Mouse (Mus musculus) kidney, postnatal 25 days (tissue): ENCODE results near the gene Fbxo30.
"Not testable (repeated sequence)": the region's sequence is repeated elsewhere in the genome, so short reads cannot be mapped to it uniquely, and the experiment has no call there.

Source experiments
- DNase-seq, 2 experiments: peaks; one replicate each; pipeline ENCODE4 v3.0.0; 2021; ENCODE audit warnings: mixed read lengths in 2 of 2

The Fbxo30 gene

GRCm38 (mm10) chr10:11280578-11281463 lies at the start of gene Fbxo30:
TSS of gene Fbxo30 (plus strand) at chr10:11281330.
- peak; percentile 93 to 97 for DNase-seq

GRCm38 (mm10) chr10:11233208-11233607 lies 47.9 kb upstream of the Fbxo30 start:
- DNase-seq: no peak

GRCm38 (mm10) chr10:11242988-11243387 lies 38.1 kb upstream of the Fbxo30 start:
- DNase-seq: not testable (repeated sequence)

- no peak for DNase-seq
Measured at GRCm38 (mm10) chr10:11248210-11248609, 32.9 kb upstream of the Fbxo30 start.

- DNase-seq: no peak
Measured at GRCm38 (mm10) chr10:11250247-11250997, 30.7 kb upstream of the Fbxo30 start.

GRCm38 (mm10) chr10:11253581-11253980 lies 27.5 kb upstream of the Fbxo30 start:
- DNase-seq: not testable (repeated sequence)

GRCm38 (mm10) chr10:11260119-11260518 lies 21.0 kb upstream of the Fbxo30 start:
- DNase-seq: no peak

GRCm38 (mm10) chr10:11262292-11262691 lies 18.8 kb upstream of the Fbxo30 start:
- not testable (repeated sequence) for DNase-seq

- not testable (repeated sequence) for DNase-seq
Measured at GRCm38 (mm10) chr10:11263795-11264194, 17.3 kb upstream of the Fbxo30 start.

GRCm38 (mm10) chr10:11269165-11269564 lies 12.0 kb upstream of the Fbxo30 start:
- no peak for DNase-seq

- DNase-seq: peak; percentile 61 to 83
Measured at GRCm38 (mm10) chr10:11274431-11274830, 6.7 kb upstream of the Fbxo30 start.

- no peak for DNase-seq
Measured at GRCm38 (mm10) chr10:11280235-11280577, 924 bp upstream of the Fbxo30 start.

- peak; percentile 61 to 74 for DNase-seq
Measured at GRCm38 (mm10) chr10:11281498-11282305, 572 bp downstream of the Fbxo30 start.

- no peak for DNase-seq
Measured at GRCm38 (mm10) chr10:11282306-11282631, 1.1 kb downstream of the Fbxo30 start.

GRCm38 (mm10) chr10:11298418-11298817 lies 17.3 kb downstream of the Fbxo30 start:
- no peak for DNase-seq

- DNase-seq: peak in 1 of 2 experiments; percentile 34
Measured at GRCm38 (mm10) chr10:11305365-11306053, 24.4 kb downstream of the Fbxo30 start.

GRCm38 (mm10) chr10:11306054-11306367 lies 24.9 kb downstream of the Fbxo30 start:
- DNase-seq: peak; percentile 14 to 52

- DNase-seq: no peak
Measured at GRCm38 (mm10) chr10:11309866-11310265, 28.7 kb downstream of the Fbxo30 start.

GRCm38 (mm10) chr10:11310481-11310880 lies 29.4 kb downstream of the Fbxo30 start:
- no peak for DNase-seq

- not testable (repeated sequence) for DNase-seq
Measured at GRCm38 (mm10) chr10:11317856-11318454, 36.8 kb downstream of the Fbxo30 start.

- DNase-seq: no peak
Measured at GRCm38 (mm10) chr10:11319446-11319970, 38.4 kb downstream of the Fbxo30 start.

GRCm38 (mm10) chr10:11322316-11322715 lies 41.2 kb downstream of the Fbxo30 start:
- DNase-seq: no peak
